Mouse (Mus musculus) heart, embryonic 12.5 days (tissue): ENCODE measurements around the gene Gnl3. TPM values are rescaled to one million over a fixed set of nuclear protein-coding genes. Genes with fewer than 3 reads are reported as not detected.

Experiments
- ATAC-seq: fragments of 200-750 bp; cut with Nextera tagmentation; 2 replicates; pipeline ENCODE4 v1.8.0; 2017; ENCODE audit warnings: moderate TSS enrichment, moderate library complexity; ENCODE audit not compliant: insufficient number of reproducible peaks, low FRiP score
- H3K27ac ChIP-seq: fragments of 300-500 bp; sonication (generic); 2 replicates; pipeline ENCODE4 v1.5.1; 2016; ENCODE audit warnings: mild to moderate bottlenecking, moderate library complexity; ENCODE audit not compliant: poor library complexity, severe bottlenecking
- H3K27me3 ChIP-seq: fragments of 300-500 bp; sonication (generic); replicated peaks from 2 replicates; pipeline ENCODE4 v1.6.1; 2016; ENCODE audit warnings: mild to moderate bottlenecking, moderate library complexity
- H3K36me3 ChIP-seq: fragments of 300-500 bp; sonication (generic); 2 replicates; pipeline ENCODE4 v1.6.1; 2016; ENCODE audit warnings: mild to moderate bottlenecking, moderate library complexity
- H3K4me1 ChIP-seq: fragments of 300-500 bp; sonication (generic); replicated peaks from 2 replicates; pipeline ENCODE4 v1.6.1; 2016; ENCODE audit warnings: mild to moderate bottlenecking
- H3K4me2 ChIP-seq: fragments of 300-500 bp; sonication (generic); 2 replicates; pipeline ENCODE4 v1.6.1; 2016; ENCODE audit warnings: mild to moderate bottlenecking, moderate library complexity
- H3K4me3 ChIP-seq: fragments of 300-500 bp; sonication (generic); 2 replicates; pipeline ENCODE4 v1.5.1; 2016; ENCODE audit warnings: mild to moderate bottlenecking
- H3K9ac ChIP-seq: fragments of 300-500 bp; sonication (generic); 2 replicates; pipeline ENCODE4 v1.6.1; 2016; ENCODE audit warnings: mild to moderate bottlenecking, moderate library complexity
- H3K9me3 ChIP-seq: fragments of 300-500 bp; sonication (generic); replicated peaks from 2 replicates; pipeline ENCODE4 v1.6.1; 2016; ENCODE audit warnings: mild to moderate bottlenecking, moderate library complexity
- WGBS: fragments of 180-500 bp; shearing (Covaris S2); methylation state at CpG from one replicate; pipeline ENCODE4 v1.1.7; 2016; 5-methylcytosine and 5-hydroxymethylcytosine counted together
- polyA plus RNA-seq: library from polyadenylated mRNA; unstranded; fragments of >200 nt; fragmentation: Nextera tagmentation; extraction: Ambion mirVana; gene quantifications from 2 replicates; pipeline ENCODE4 v1.2.1, GENCODE M21; 2016

Gene Gnl3
- 75.3 and 79.5 TPM in 2 replicates for polyA plus RNA-seq

DNA sequence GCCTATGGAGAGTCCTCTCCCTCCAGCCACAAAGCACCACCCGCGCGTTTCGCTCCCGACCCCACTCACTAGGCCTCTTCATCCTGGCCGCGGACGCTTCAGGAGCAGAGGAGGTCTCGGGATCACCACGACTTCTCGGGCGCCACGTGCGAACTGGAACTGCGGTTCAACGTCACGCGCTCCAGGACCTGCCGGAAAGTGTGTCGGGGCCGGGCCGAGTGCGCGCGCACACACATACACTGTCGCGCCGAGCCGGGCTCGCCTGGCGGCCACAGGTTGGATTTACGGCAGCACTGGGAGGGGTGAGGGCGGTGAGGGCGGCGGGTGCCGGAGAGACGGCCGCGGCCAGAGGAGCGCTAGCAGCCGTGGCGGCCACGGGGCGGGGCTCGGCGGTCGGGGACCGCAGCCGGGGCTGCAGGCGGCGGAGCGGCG lies at the start of gene Gnl3, which contains the start of gene Pbrm1:
Gnl3 (minus strand) TSS at position 293 of the 432 bp plus-strand sequence.
Pbrm1 (plus strand) TSS at position 279 of the 432 bp plus-strand sequence.
- H3K36me3 ChIP-seq: peaks cover 50% of the 10 kb centered on the region

GRCm38 (mm10) chr14:31062277-31062676 lies 43.3 kb upstream of the Gnl3 start:
- no peak overlapping the region for H3K9ac ChIP-seq
- ATAC-seq: no peak
- H3K36me3 ChIP-seq: peaks cover 66% of the 10 kb centered on the region
- H3K27ac ChIP-seq: no peak overlapping the region
- H3K9me3 ChIP-seq: no peaks in the 10 kb centered on the region
- H3K27me3 ChIP-seq: no peaks in the 10 kb centered on the region
- WGBS: 49% methylated on average over 1 of the region's 1 CpGs
- no peak overlapping the region for H3K4me2 ChIP-seq
- no peak overlapping the region for H3K4me3 ChIP-seq
- H3K4me1 ChIP-seq: no peaks in the 10 kb centered on the region

More for the DNA sequence above, at the start of gene Gnl3, which contains the start of gene Pbrm1:
- peak within 1 kb of the TSS; percentile 71 for H3K4me3 ChIP-seq
- H3K9ac ChIP-seq: peak within 1 kb of the TSS; percentile 91
- ATAC-seq: peak; percentile 96
- no peaks in the 10 kb centered on the region for H3K9me3 ChIP-seq
- H3K4me1 ChIP-seq: peaks cover 18% of the 10 kb centered on the region
- peak within 1 kb of the TSS; percentile 98 for H3K27ac ChIP-seq
- H3K4me2 ChIP-seq: peak within 1 kb of the TSS; percentile 78
- 3% methylated on average over 44 of the region's 53 CpGs for WGBS
- no peaks in the 10 kb centered on the region for H3K27me3 ChIP-seq

DNA sequence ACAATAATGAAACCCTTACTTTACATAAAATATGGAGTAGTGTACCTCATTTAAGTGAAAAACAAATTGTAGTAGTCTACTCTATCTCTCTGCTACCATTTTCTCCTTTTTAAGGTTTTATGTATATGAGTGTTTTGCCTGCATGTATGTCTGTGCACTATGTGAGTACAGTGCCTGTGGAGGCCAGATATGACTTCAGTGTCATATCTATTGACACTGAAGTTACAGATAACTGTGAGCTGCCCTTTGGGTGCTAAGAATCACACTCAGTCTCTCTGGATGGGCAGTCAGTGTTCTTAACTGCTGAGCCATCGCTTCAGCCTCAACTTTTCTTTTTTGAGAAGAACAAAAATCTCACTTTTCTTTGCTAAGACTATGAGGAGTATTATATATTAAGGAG lies 26.9 kb upstream of the Gnl3 start:
- peak; percentile 94 for ATAC-seq
- Histone ChIP-seq H3K36me3 (peaks cover 66% of the 10 kb centered on the region), H3K9me3 (no peaks in the 10 kb centered on the region), H3K27ac (no peak overlapping the region), H3K4me1 (no peaks in the 10 kb centered on the region), H3K27me3 (no peaks in the 10 kb centered on the region), H3K4me2 (no peak overlapping the region), H3K4me3 (no peak overlapping the region), H3K9ac (no peak overlapping the region)
- 93% methylated on average over 1 of the region's 1 CpGs for WGBS

- H3K36me3 ChIP-seq: peaks cover 61% of the 10 kb centered on the region
- no peaks in the 10 kb centered on the region for H3K4me1 ChIP-seq
- H3K4me2 ChIP-seq: no peak overlapping the region
- no peaks in the 10 kb centered on the region for H3K9me3 ChIP-seq
- 84% methylated on average over 5 of the region's 5 CpGs for WGBS
- no peak overlapping the region for H3K4me3 ChIP-seq
- no peak overlapping the region for H3K27ac ChIP-seq
- H3K27me3 ChIP-seq: no peaks in the 10 kb centered on the region
- peak; percentile 69; the same call in 1 of the 2 replicates for ATAC-seq
- no peak overlapping the region for H3K9ac ChIP-seq
Observed at GRCm38 (mm10) chr14:31045296-31045695, 26.3 kb upstream of the Gnl3 start.

- no peaks in the 10 kb centered on the region for H3K9me3 ChIP-seq
- H3K4me3 ChIP-seq: no peak overlapping the region
- H3K9ac ChIP-seq: no peak overlapping the region
- H3K36me3 ChIP-seq: peaks cover 62% of the 10 kb centered on the region
- no peak overlapping the region for H3K27ac ChIP-seq
- whole genome bisulfite sequencing: 78% methylated on average over 3 of the region's 3 CpGs
- no peaks in the 10 kb centered on the region for H3K27me3 ChIP-seq
- H3K4me1 ChIP-seq: no peaks in the 10 kb centered on the region
- no peak for ATAC-seq
- no peak overlapping the region for H3K4me2 ChIP-seq
Observed at GRCm38 (mm10) chr14:31025785-31026184, 6.8 kb upstream of the Gnl3 start.

DNA sequence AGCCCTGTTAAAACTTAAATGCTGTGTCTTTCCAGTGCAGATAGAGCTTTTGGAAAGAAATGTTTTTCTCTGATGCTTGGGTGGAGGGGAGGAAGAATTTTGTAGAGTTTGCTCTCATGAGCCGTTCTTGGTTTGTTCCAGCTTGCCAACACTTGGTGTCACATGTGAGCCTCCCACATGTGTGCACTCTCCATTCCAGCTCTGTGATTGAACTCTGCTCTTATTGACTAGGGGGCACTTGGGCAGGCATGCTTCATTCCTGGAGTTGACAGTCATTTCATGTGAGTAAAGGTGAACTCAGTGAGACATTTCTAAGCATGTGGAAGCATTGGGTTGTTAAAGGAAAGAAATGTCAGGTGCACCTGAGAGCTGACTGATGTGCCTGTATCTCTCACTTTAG lies 3.6 kb upstream of the Gnl3 start:
- H3K9ac ChIP-seq: no peak overlapping the region
- H3K4me2 ChIP-seq: no peak overlapping the region
- H3K27me3 ChIP-seq: no peaks in the 10 kb centered on the region
- 48% methylated on average over 1 of the region's 1 CpGs for WGBS
- H3K4me1 ChIP-seq: peaks cover 14% of the 10 kb centered on the region
- no peak for ATAC-seq
- H3K4me3 ChIP-seq: no peak overlapping the region
- peaks cover 45% of the 10 kb centered on the region for H3K36me3 ChIP-seq
- H3K27ac ChIP-seq: no peak overlapping the region
- H3K9me3 ChIP-seq: no peaks in the 10 kb centered on the region

DNA sequence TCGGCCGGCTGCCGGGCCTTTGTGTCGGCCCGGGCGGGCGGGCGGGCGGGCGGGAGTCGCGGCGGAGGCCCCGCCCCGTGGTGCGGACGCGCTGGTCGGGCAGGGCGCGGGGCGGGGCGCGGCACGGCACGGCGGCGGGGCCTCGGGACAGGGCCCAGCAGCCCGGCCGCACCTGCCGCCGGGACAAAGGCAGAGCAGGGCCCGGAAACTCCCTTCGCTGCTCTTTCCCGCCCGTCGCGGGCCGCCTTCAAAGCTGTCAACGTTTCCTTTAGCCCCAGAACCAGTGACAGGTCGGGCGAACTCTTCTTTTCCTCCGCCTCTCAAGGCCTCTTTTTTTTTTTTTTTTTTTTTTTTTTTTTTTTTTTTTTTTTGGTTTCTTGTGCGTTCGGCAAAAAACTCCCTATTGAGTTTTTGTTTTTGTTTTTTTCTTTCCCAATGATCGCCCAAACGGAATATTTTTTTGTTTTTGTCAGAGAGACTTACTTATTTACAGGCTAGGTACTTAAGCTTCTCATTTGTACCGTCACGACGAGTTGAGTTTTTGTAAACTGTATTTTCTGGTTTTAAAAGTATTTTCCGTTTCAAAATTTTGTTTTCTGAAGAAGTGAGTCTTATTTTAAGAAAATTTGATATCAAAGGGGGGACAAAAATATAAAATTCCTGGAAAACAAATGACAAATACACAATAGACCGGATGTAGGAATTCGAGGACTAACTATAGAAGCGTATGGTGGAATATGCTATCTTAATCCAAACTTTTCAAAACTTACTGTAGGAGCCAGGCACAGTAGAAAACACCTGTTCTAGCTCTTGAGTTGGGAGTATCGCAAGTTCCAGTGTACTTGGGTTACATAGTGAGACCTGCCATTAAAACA lies 616 bp upstream of the Gnl3 start:
- Histone ChIP-seq H3K36me3 (peaks cover 47% of the 10 kb centered on the region), H3K9ac (peak overlapping the region; percentile 91), H3K27ac (peak overlapping the region; percentile 98), H3K4me3 (peak overlapping the region; percentile 71), H3K4me2 (peak overlapping the region; percentile 64), H3K27me3 (no peaks in the 10 kb centered on the region), H3K4me1 (peaks cover 18% of the 10 kb centered on the region), H3K9me3 (no peaks in the 10 kb centered on the region)
- 4% methylated on average over 47 of the region's 56 CpGs for WGBS
- ATAC-seq: peak; percentile 96

DNA sequence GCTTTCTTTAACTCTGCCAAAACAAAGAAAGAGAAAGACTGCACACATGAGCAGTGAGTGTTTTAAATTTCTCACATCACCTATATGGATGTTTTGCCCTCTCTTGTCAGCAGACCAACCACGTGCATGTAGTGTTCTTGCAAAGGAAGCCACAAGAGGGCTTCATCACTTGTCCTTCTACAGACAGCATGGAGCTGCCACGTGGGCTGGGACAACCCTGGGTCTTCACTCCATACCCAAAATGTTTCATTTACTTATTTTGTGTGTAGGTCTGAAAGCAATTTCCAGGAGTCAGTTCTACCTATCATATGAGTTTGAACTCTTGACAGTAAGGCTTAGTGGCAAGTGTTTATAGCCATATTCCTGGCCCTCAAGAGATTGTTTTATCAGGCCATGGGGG lies 1.1 kb downstream of the Gnl3 start:
- Histone ChIP-seq H3K27ac (no peak overlapping the region), H3K27me3 (no peaks in the 10 kb centered on the region), H3K9me3 (no peaks in the 10 kb centered on the region), H3K36me3 (peaks cover 55% of the 10 kb centered on the region), H3K4me1 (peaks cover 18% of the 10 kb centered on the region), H3K4me3 (peak overlapping the region; percentile 71), H3K4me2 (peak overlapping the region; percentile 78), H3K9ac (peak overlapping the region; percentile 91)
- no peak for ATAC-seq
- WGBS: 3% methylated on average over 2 of the region's 2 CpGs

DNA sequence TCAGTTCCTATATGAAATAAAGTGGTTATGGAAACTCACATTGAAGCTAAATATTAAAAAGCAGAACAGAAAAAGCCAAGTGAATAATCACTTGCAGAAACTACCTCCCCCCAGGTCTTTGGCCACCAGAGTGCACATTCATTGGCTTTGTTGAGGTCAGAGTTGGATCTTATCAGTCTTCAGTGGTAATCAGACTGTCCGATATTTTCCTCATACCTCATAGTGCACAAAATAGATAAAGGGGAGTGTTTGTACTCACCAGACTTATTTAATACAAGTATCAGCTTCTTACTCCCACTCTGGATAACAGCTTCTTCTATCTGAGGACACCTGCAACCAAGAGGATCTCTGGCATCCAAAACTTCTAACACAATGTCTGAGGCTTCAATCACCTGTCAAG lies 2.9 kb downstream of the Gnl3 start:
- H3K27me3 ChIP-seq: no peaks in the 10 kb centered on the region
- peaks cover 64% of the 10 kb centered on the region for H3K36me3 ChIP-seq

GRCm38 (mm10) chr14:31013928-31014327 lies 5.0 kb downstream of the Gnl3 start:
- no peak for ATAC-seq
- H3K9ac ChIP-seq: no peak overlapping the region
- peaks cover 82% of the 10 kb centered on the region for H3K36me3 ChIP-seq
- no peak overlapping the region for H3K27ac ChIP-seq
- peaks cover 10% of the 10 kb centered on the region for H3K4me1 ChIP-seq
- WGBS: 92% methylated on average over 2 of the region's 2 CpGs
- no peak overlapping the region for H3K4me3 ChIP-seq
- no peak overlapping the region for H3K4me2 ChIP-seq
- no peaks in the 10 kb centered on the region for H3K27me3 ChIP-seq
- H3K9me3 ChIP-seq: no peaks in the 10 kb centered on the region

More for the DNA sequence above, 2.9 kb downstream of the Gnl3 start:
- ATAC-seq: no peak
- Histone ChIP-seq H3K9me3 (no peaks in the 10 kb centered on the region), H3K27ac (no peak overlapping the region), H3K4me1 (peaks cover 18% of the 10 kb centered on the region), H3K4me2 (no peak overlapping the region), H3K9ac (no peak overlapping the region), H3K4me3 (no peak overlapping the region)
- WGBS: 51% methylated on average over 1 of the region's 1 CpGs

- ATAC-seq: no peak
- no peak overlapping the region for H3K27ac ChIP-seq
- H3K9ac ChIP-seq: no peak overlapping the region
- H3K4me1 ChIP-seq: no peaks in the 10 kb centered on the region
- H3K9me3 ChIP-seq: no peaks in the 10 kb centered on the region
- no peak overlapping the region for H3K4me2 ChIP-seq
- H3K36me3 ChIP-seq: peaks cover 89% of the 10 kb centered on the region
- H3K27me3 ChIP-seq: no peaks in the 10 kb centered on the region
- 92% methylated on average over 3 of the region's 3 CpGs for WGBS
- H3K4me3 ChIP-seq: no peak overlapping the region
Observed at GRCm38 (mm10) chr14:31011588-31011987, 7.4 kb downstream of the Gnl3 start.
